Mouse (Mus musculus): ENCODE data around the gene Ntm.

The Ntm gene

GRCm38 (mm10) chr9:29396101-29396500, 566.8 kb downstream of the Ntm start:
- DNase-seq, result no peak

- DNase-seq, result no peak
Measured at GRCm38 (mm10) chr9:29393136-29393535, 569.8 kb downstream of the Ntm start.

- DNase-seq, result no peak
Measured at GRCm38 (mm10) chr9:29390796-29391517, 572.0 kb downstream of the Ntm start.

- DNase-seq, result no peak
Measured at GRCm38 (mm10) chr9:29389224-29389623, 573.7 kb downstream of the Ntm start.

GRCm38 (mm10) chr9:29387136-29387535, 575.8 kb downstream of the Ntm start:
- DNase-seq, result no peak

- no peak for DNase-seq
Measured at GRCm38 (mm10) chr9:29377172-29378002, 585.6 kb downstream of the Ntm start.

- DNase-seq, result no peak
Measured at GRCm38 (mm10) chr9:29371341-29371740, 591.6 kb downstream of the Ntm start.

GRCm38 (mm10) chr9:29369621-29370020, 593.3 kb downstream of the Ntm start:
- no peak for DNase-seq

- no peak for DNase-seq
Measured at GRCm38 (mm10) chr9:29368291-29368690, 594.6 kb downstream of the Ntm start.

GRCm38 (mm10) chr9:29357796-29358195, 605.1 kb downstream of the Ntm start:
- DNase-seq, result no peak

- DNase-seq, result no peak
Measured at GRCm38 (mm10) chr9:29342303-29342702, 620.6 kb downstream of the Ntm start.

GRCm38 (mm10) chr9:29341292-29341691, 621.6 kb downstream of the Ntm start:
- no peak for DNase-seq

- no peak for DNase-seq
Measured at GRCm38 (mm10) chr9:29335671-29336070, 627.3 kb downstream of the Ntm start.

- no peak for DNase-seq
Measured at GRCm38 (mm10) chr9:29332296-29333090, 630.4 kb downstream of the Ntm start.

GRCm38 (mm10) chr9:29330486-29330885, 632.5 kb downstream of the Ntm start:
- DNase-seq, result no peak

GRCm38 (mm10) chr9:29326283-29326682, 636.7 kb downstream of the Ntm start:
- no peak for DNase-seq

- no peak for DNase-seq
Measured at GRCm38 (mm10) chr9:29325137-29325536, 637.8 kb downstream of the Ntm start.

- DNase-seq, result no peak
Measured at GRCm38 (mm10) chr9:29319197-29319596, 643.7 kb downstream of the Ntm start.

GRCm38 (mm10) chr9:29318676-29319162, 644.2 kb downstream of the Ntm start:
- DNase-seq, result no peak

- no peak for DNase-seq
Measured at GRCm38 (mm10) chr9:29317623-29318022, 645.3 kb downstream of the Ntm start.

GRCm38 (mm10) chr9:29315842-29316241, 647.1 kb downstream of the Ntm start:
- DNase-seq, result no peak

- DNase-seq, result no peak
Measured at GRCm38 (mm10) chr9:29306961-29307360, 656.0 kb downstream of the Ntm start.

GRCm38 (mm10) chr9:29298340-29298739, 664.6 kb downstream of the Ntm start:
- no peak for DNase-seq

Measured in thymus, adult 18-20 months (tissue).